Mouse (Mus musculus) heart, postnatal 0 days (tissue): ENCODE results near the gene Wdr49. TPM values are rescaled to one million over a fixed set of nuclear protein-coding genes. Genes with fewer than 3 reads are reported as not detected.

ENCODE experiments used
- ATAC-seq: fragments of 200-750 bp; cut with Nextera tagmentation; 2 replicates; pipeline ENCODE4 v1.8.0; 2017; ENCODE audit warnings: low read depth, moderate number of reproducible peaks, moderate library complexity; ENCODE audit not compliant: insufficient read depth
- DNase-seq: peaks from one replicate; pipeline ENCODE4 v3.0.0-alpha.2; 2016; ENCODE audit warnings: low spot score
- H3K27ac ChIP-seq: fragments of 300-500 bp; sonication (generic); 2 replicates; pipeline ENCODE4 v1.5.1; 2014; ENCODE audit warnings: low read depth, mild to moderate bottlenecking
- H3K27me3 ChIP-seq: fragments of 300-500 bp; sonication (generic); 2 replicates; pipeline ENCODE4 v1.6.1; 2014; ENCODE audit warnings: low read length, mixed read lengths; ENCODE audit not compliant: control insufficient read depth, insufficient read depth
- H3K36me3 ChIP-seq: fragments of 300-500 bp; sonication (generic); replicated peaks from 2 replicates; pipeline ENCODE4 v1.6.1; 2014; ENCODE audit warnings: low read length, mixed read lengths; ENCODE audit not compliant: control insufficient read depth, insufficient read depth
- H3K4me1 ChIP-seq: fragments of 300-500 bp; sonication (generic); 2 replicates; pipeline ENCODE4 v1.6.1; 2014; ENCODE audit warnings: antibody characterized with exemption; ENCODE audit not compliant: control insufficient read depth, insufficient read depth
- H3K4me2 ChIP-seq: fragments of 300-500 bp; sonication (generic); 2 replicates; pipeline ENCODE4 v1.6.1; 2014; ENCODE audit warnings: low read depth, mild to moderate bottlenecking, low read length, moderate library complexity
- H3K4me3 ChIP-seq: fragments of 300-500 bp; sonication (generic); 2 replicates; pipeline ENCODE4 v1.5.1; 2014; ENCODE audit warnings: low read depth, low read length
- H3K9ac ChIP-seq: fragments of 300-500 bp; sonication (generic); replicated peaks from 2 replicates; pipeline ENCODE4 v1.6.1; 2014; ENCODE audit warnings: low read depth, low read length, mixed read lengths
- H3K9me3 ChIP-seq: fragments of 300-500 bp; sonication (generic); replicated peaks from 2 replicates; pipeline ENCODE4 v1.6.1; 2016; ENCODE audit warnings: low read length; ENCODE audit not compliant: control insufficient read depth
- CTCF ChIP-seq: IDR thresholded peaks from 2 replicates; pipeline ENCODE4 v1.5.1; 2016; ENCODE audit warnings: antibody characterized with exemption, control low read depth, low read depth
- EP300 ChIP-seq: IDR thresholded peaks from 2 replicates; pipeline ENCODE4 v1.6.1; 2016; ENCODE audit warnings: antibody characterized with exemption, low read depth
- WGBS: fragments of 180-500 bp; shearing (Covaris S2); extraction: QIAGEN DNeasy Blood & Tissue Kit; methylation state at CpG from one replicate; pipeline ENCODE4 v1.1.7; 2014; 5-methylcytosine and 5-hydroxymethylcytosine counted together
- polyA plus RNA-seq: library from polyadenylated mRNA; unstranded; fragments of >200 nt; fragmentation: Nextera tagmentation; extraction: Ambion mirVana; gene quantifications from 2 replicates; pipeline ENCODE4 v1.2.1, GENCODE M21; 2015
- total RNA-seq: library from RNA; depleted of rRNA; stranded (reverse); fragments of >200 nt; gene quantifications from 2 replicates; pipeline ENCODE4 v1.2.3, GENCODE M21; 2014; ENCODE audit warnings: low replicate concordance

Wdr49 gene
- total and polyA plus RNA-seq, 2 experiments from 2014 or later, result not detected

DNA sequence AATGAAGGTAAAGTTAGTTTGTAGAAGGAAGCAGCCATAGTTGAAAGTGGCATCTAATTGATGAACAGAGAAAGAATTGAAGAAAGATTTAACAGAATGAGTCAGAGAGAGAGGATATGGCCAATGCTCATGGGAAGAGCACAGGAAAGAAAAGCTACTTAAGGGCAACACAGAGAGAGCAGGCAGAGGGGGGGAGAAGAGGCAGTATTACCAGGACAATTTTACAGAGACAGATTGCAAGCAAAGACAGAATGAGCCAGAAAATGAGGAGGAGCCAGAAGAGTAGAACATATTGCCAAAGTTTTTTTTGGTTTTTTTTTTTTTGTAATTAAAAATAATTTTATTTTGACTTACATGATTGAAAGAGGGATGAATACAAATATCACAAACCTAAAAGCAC is 128.0 kb downstream of the Wdr49 start:
- Histone ChIP-seq H3K36me3 (no peaks in the 10 kb centered on the region), H3K27me3 (no peaks in the 10 kb centered on the region), H3K27ac (no peak overlapping the region), H3K9me3 (no peaks in the 10 kb centered on the region), H3K4me3 (no peak overlapping the region), H3K4me1 (no peaks in the 10 kb centered on the region), H3K4me2 (no peak overlapping the region), H3K9ac (no peak overlapping the region)
- ATAC-seq (no peak), DNase-seq (no peak)
- no peak for TF ChIP-seq CTCF
- TF ChIP-seq EP300, result no peak

DNA sequence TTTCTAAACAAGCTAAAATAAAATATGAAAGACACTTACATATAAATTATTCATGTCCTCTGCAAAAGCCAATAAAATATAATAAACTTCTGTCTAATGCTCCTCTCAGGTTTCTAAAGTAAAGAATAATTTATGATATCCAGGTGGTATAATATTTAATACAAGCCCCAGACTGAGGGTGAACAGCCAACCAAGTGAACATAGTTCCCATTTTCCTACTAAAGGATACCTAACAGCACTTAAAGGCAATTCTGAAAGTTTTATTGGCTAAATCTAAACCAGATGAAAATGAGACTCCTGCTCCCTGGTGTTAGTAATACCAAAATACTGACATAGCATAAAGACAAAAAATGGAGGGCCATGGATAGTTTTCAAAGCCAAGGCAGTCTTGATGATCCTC is 144.8 kb downstream of the Wdr49 start:
- DNase-seq (no peak), ATAC-seq (no peak)
- Histone ChIP-seq H3K9me3 (no peaks in the 10 kb centered on the region), H3K4me3 (no peak overlapping the region), H3K27me3 (no peaks in the 10 kb centered on the region), H3K27ac (no peak overlapping the region), H3K36me3 (no peaks in the 10 kb centered on the region), H3K9ac (no peak overlapping the region), H3K4me2 (no peak overlapping the region), H3K4me1 (no peaks in the 10 kb centered on the region)
- TF ChIP-seq CTCF (no peak), EP300 (no peak)

- Histone ChIP-seq H3K4me1 (no peaks in the 10 kb centered on the region), H3K27ac (no peak overlapping the region), H3K36me3 (no peaks in the 10 kb centered on the region), H3K9ac (no peak overlapping the region), H3K4me2 (no peak overlapping the region), H3K4me3 (no peak overlapping the region), H3K27me3 (no peaks in the 10 kb centered on the region), H3K9me3 (no peaks in the 10 kb centered on the region)
- ATAC-seq (no peak), DNase-seq (no peak)
- no peak for TF ChIP-seq CTCF
- TF ChIP-seq EP300, result no peak
- WGBS, result 58% methylated on average over 4 of the region's 4 CpGs
Measured at GRCm38 (mm10) chr3:75320999-75321398, 161.0 kb downstream of the Wdr49 start.

DNA sequence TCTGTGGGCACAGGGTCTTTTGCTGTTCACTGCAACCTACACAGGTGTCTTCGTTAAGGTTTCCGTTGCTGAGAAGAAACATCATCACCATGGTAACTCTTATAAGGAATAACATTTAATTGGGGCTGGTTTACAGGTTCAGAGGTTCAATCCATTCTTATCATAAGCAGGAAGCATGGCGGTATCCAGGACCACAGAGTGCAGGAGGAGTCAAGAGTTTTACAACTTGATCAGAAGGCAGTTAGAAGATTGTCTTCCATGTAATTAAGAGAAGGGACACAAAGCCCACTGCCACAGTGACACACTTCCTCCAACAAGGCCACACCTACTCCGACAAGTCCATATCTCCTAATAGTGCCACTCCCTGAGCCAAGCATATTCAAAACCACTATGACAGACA is 173.1 kb downstream of the Wdr49 start:
- no peak overlapping the region for H3K4me3 ChIP-seq
- H3K4me1 ChIP-seq, result no peaks in the 10 kb centered on the region
- ATAC-seq (no peak), DNase-seq (no peak)
- H3K9ac ChIP-seq, result no peak overlapping the region
- H3K4me2 ChIP-seq, result no peak overlapping the region
- WGBS, result 81% methylated on average over 4 of the region's 4 CpGs
- H3K36me3 ChIP-seq, result no peaks in the 10 kb centered on the region
- H3K27ac ChIP-seq, result no peak overlapping the region
- TF ChIP-seq CTCF (no peak), EP300 (no peak)
- H3K9me3 ChIP-seq, result no peaks in the 10 kb centered on the region
- H3K27me3 ChIP-seq, result no peaks in the 10 kb centered on the region

DNA sequence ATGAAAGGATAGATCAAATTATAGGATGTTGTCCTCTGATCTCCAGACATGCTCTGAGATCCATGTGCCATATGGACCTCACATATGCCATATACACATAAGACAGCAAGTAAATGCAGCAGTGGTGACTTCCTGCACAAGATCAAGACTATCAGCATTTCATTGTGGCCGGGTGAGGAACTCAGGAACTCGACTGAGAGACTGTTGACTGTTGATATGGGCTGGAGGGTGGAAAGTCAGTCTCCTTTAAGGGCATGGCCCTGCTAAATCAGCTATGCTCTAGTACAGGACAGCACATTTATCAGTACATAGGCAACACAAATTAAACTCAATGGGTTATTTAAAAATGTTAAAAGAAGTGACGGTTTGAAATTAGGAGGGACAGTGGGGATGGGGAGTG is 173.7 kb downstream of the Wdr49 start:
- ATAC-seq (no peak), DNase-seq (no peak)
- WGBS, result 35% methylated on average over 3 of the region's 3 CpGs
- H3K27me3 ChIP-seq, result no peaks in the 10 kb centered on the region
- H3K27ac ChIP-seq, result no peak overlapping the region
- H3K4me3 ChIP-seq, result no peak overlapping the region
- H3K4me2 ChIP-seq, result no peak overlapping the region
- TF ChIP-seq EP300 (no peak), CTCF (no peak)
- no peak overlapping the region for H3K9ac ChIP-seq
- no peaks in the 10 kb centered on the region for H3K9me3 ChIP-seq
- H3K4me1 ChIP-seq, result no peaks in the 10 kb centered on the region
- no peaks in the 10 kb centered on the region for H3K36me3 ChIP-seq

- no peak for DNase-seq
- no peak for TF ChIP-seq CTCF
- TF ChIP-seq EP300, result no peak
- H3K4me1 ChIP-seq, result no peaks in the 10 kb centered on the region
- no peak for ATAC-seq
- no peak overlapping the region for H3K9ac ChIP-seq
- no peaks in the 10 kb centered on the region for H3K9me3 ChIP-seq
- 87% methylated on average over 3 of the region's 3 CpGs for WGBS
- no peak overlapping the region for H3K27ac ChIP-seq
- no peaks in the 10 kb centered on the region for H3K27me3 ChIP-seq
- H3K4me2 ChIP-seq, result no peak overlapping the region
- H3K4me3 ChIP-seq, result no peak overlapping the region
- no peaks in the 10 kb centered on the region for H3K36me3 ChIP-seq
Measured at GRCm38 (mm10) chr3:75305584-75305983, 176.4 kb downstream of the Wdr49 start.
